Mouse (Mus musculus): ENCODE data around the gene Kmt2c. TPM values are rescaled to one million over a fixed set of nuclear protein-coding genes. Genes with fewer than 3 reads are reported as not detected.

Kmt2c gene
- polyA plus RNA-seq, 1 experiment from 2014 or later, result 7.2 TPM

- Histone ChIP-seq H3K36me3 (no peaks in the 10 kb centered on the region), H3K9me3 (peaks cover 2% of the 10 kb centered on the region; the same call in 1 of the 2 replicates), H3K27ac (replicated peaks) (no peak overlapping the region), H3K4me3 (no peak overlapping the region), H3K4me1 (peaks cover 20% of the 10 kb centered on the region), H3K27me3 (replicated peaks) (no peaks in the 10 kb centered on the region), H3K9ac (no peak overlapping the region), H3K4me2 (no peak overlapping the region)
- 49% methylated on average over 18 of the region's 18 CpGs for WGBS
- no peak for ATAC-seq (ENCODE audit: extremely low read depth, insufficient number of reproducible peaks, low FRiP score, low TSS enrichment)
Measured at GRCm38 (mm10) chr5:25532256-25533147, 33.9 kb upstream of the Kmt2c start.

GRCm38 (mm10) chr5:25530629-25531028 is 32.0 kb upstream of the Kmt2c start:
- no peaks in the 10 kb centered on the region for H3K27me3 ChIP-seq (replicated peaks)
- no peak for ATAC-seq (ENCODE audit: extremely low read depth, insufficient number of reproducible peaks, low FRiP score, low TSS enrichment)
- no peaks in the 10 kb centered on the region for H3K36me3 ChIP-seq
- H3K4me2 ChIP-seq, result peak overlapping the region; percentile 71
- peak overlapping the region; percentile 97; the same call in 1 of the 2 replicates for H3K27ac ChIP-seq (replicated peaks)
- peaks cover 36% of the 10 kb centered on the region for H3K4me1 ChIP-seq
- no peaks in the 10 kb centered on the region for H3K9me3 ChIP-seq
- peak overlapping the region; percentile 81 for H3K4me3 ChIP-seq
- WGBS, result 23% methylated on average over 2 of the region's 2 CpGs
- H3K9ac ChIP-seq, result peak overlapping the region; percentile 89

GRCm38 (mm10) chr5:25529529-25530421 is 31.2 kb upstream of the Kmt2c start:
- WGBS, result under 1% methylated on average over 82 of the region's 87 CpGs
- Histone ChIP-seq H3K27me3 (replicated peaks) (no peaks in the 10 kb centered on the region), H3K9me3 (no peaks in the 10 kb centered on the region), H3K4me1 (peaks cover 36% of the 10 kb centered on the region), H3K27ac (replicated peaks) (peak overlapping the region; percentile 97), H3K4me3 (peak overlapping the region; percentile 81), H3K36me3 (no peaks in the 10 kb centered on the region), H3K9ac (peak overlapping the region; percentile 89), H3K4me2 (peak overlapping the region; percentile 77)
- peak; percentile 100 for ATAC-seq (ENCODE audit: extremely low read depth, insufficient number of reproducible peaks, low FRiP score, low TSS enrichment)

GRCm38 (mm10) chr5:25528851-25529528 is 30.4 kb upstream of the Kmt2c start:
- Histone ChIP-seq H3K27ac (replicated peaks) (peak overlapping the region; percentile 90), H3K9me3 (no peaks in the 10 kb centered on the region), H3K4me1 (peaks cover 38% of the 10 kb centered on the region), H3K27me3 (replicated peaks) (no peaks in the 10 kb centered on the region), H3K4me3 (peak overlapping the region; percentile 81), H3K36me3 (no peaks in the 10 kb centered on the region), H3K4me2 (peak overlapping the region; percentile 77), H3K9ac (peak overlapping the region; percentile 83)
- 9% methylated on average over 22 of the region's 22 CpGs for WGBS
- no peak; the same call in 1 of the 2 replicates for ATAC-seq (ENCODE audit: extremely low read depth, insufficient number of reproducible peaks, low FRiP score, low TSS enrichment)

GRCm38 (mm10) chr5:25527971-25528370 is 29.4 kb upstream of the Kmt2c start:
- no peak overlapping the region for H3K4me3 ChIP-seq
- no peaks in the 10 kb centered on the region for H3K36me3 ChIP-seq
- peaks cover 39% of the 10 kb centered on the region for H3K4me1 ChIP-seq
- no peak overlapping the region for H3K27ac ChIP-seq (replicated peaks)
- WGBS, result 71% methylated on average over 1 of the region's 1 CpGs
- ATAC-seq (ENCODE audit: extremely low read depth, insufficient number of reproducible peaks, low FRiP score, low TSS enrichment), result no peak
- H3K27me3 ChIP-seq (replicated peaks), result no peaks in the 10 kb centered on the region
- no peaks in the 10 kb centered on the region for H3K9me3 ChIP-seq
- no peak overlapping the region for H3K4me2 ChIP-seq
- H3K9ac ChIP-seq, result no peak overlapping the region

- 0 out of 2 replicates have a peak overlapping the region, but pooled peaks have one; percentile 3 for H3K9ac ChIP-seq
- H3K4me1 ChIP-seq, result peaks cover 33% of the 10 kb centered on the region
- no peak overlapping the region for H3K4me3 ChIP-seq
- H3K9me3 ChIP-seq, result no peaks in the 10 kb centered on the region
- no peaks in the 10 kb centered on the region for H3K27me3 ChIP-seq (replicated peaks)
- H3K27ac ChIP-seq (replicated peaks), result 0 out of 2 replicates have a peak overlapping the region, but pooled peaks have one; percentile 21
- no peak for ATAC-seq (ENCODE audit: extremely low read depth, insufficient number of reproducible peaks, low FRiP score, low TSS enrichment)
- no peak overlapping the region for H3K4me2 ChIP-seq
- no peaks in the 10 kb centered on the region for H3K36me3 ChIP-seq
- 44% methylated on average over 4 of the region's 4 CpGs for WGBS
Measured at GRCm38 (mm10) chr5:25526926-25527325, 28.3 kb upstream of the Kmt2c start.

GRCm38 (mm10) chr5:25526116-25526515 is 27.5 kb upstream of the Kmt2c start:
- Histone ChIP-seq H3K27me3 (replicated peaks) (no peaks in the 10 kb centered on the region), H3K4me3 (no peak overlapping the region), H3K4me1 (peaks cover 33% of the 10 kb centered on the region), H3K36me3 (no peaks in the 10 kb centered on the region), H3K4me2 (no peak overlapping the region), H3K9ac (no peak overlapping the region), H3K27ac (replicated peaks) (no peak overlapping the region), H3K9me3 (no peaks in the 10 kb centered on the region)
- 43% methylated on average over 5 of the region's 5 CpGs for WGBS
- ATAC-seq (ENCODE audit: extremely low read depth, insufficient number of reproducible peaks, low FRiP score, low TSS enrichment), result no peak

- H3K9ac ChIP-seq, result no peak overlapping the region
- no peak overlapping the region for H3K4me2 ChIP-seq
- no peaks in the 10 kb centered on the region for H3K36me3 ChIP-seq
- no peaks in the 10 kb centered on the region for H3K27me3 ChIP-seq (replicated peaks)
- H3K27ac ChIP-seq (replicated peaks), result no peak overlapping the region
- H3K4me1 ChIP-seq, result peaks cover 9% of the 10 kb centered on the region
- 70% methylated on average over 5 of the region's 5 CpGs for WGBS
- no peak overlapping the region for H3K4me3 ChIP-seq
- H3K9me3 ChIP-seq, result no peaks in the 10 kb centered on the region
- ATAC-seq (ENCODE audit: extremely low read depth, insufficient number of reproducible peaks, low FRiP score, low TSS enrichment), result no peak
Measured at GRCm38 (mm10) chr5:25521461-25521860, 22.9 kb upstream of the Kmt2c start.

- WGBS, result 47% methylated on average over 3 of the region's 3 CpGs
- Histone ChIP-seq H3K4me3 (no peak overlapping the region), H3K27ac (replicated peaks) (no peak overlapping the region), H3K36me3 (no peaks in the 10 kb centered on the region), H3K9ac (no peak overlapping the region), H3K4me1 (peaks cover 3% of the 10 kb centered on the region; the same call in 1 of the 2 replicates), H3K4me2 (no peak overlapping the region), H3K9me3 (no peaks in the 10 kb centered on the region), H3K27me3 (replicated peaks) (no peaks in the 10 kb centered on the region)
- no peak for ATAC-seq (ENCODE audit: extremely low read depth, insufficient number of reproducible peaks, low FRiP score, low TSS enrichment)
Measured at GRCm38 (mm10) chr5:25519820-25520219, 21.2 kb upstream of the Kmt2c start.

GRCm38 (mm10) chr5:25517550-25517949 is 19.0 kb upstream of the Kmt2c start:
- no peak overlapping the region for H3K4me2 ChIP-seq
- no peaks in the 10 kb centered on the region for H3K27me3 ChIP-seq (replicated peaks)
- no peaks in the 10 kb centered on the region for H3K9me3 ChIP-seq
- WGBS, result 80% methylated on average over 5 of the region's 5 CpGs
- H3K27ac ChIP-seq (replicated peaks), result no peak overlapping the region
- H3K36me3 ChIP-seq, result no peaks in the 10 kb centered on the region
- no peak overlapping the region for H3K9ac ChIP-seq
- no peak overlapping the region for H3K4me3 ChIP-seq
- no peak for ATAC-seq (ENCODE audit: extremely low read depth, insufficient number of reproducible peaks, low FRiP score, low TSS enrichment)
- H3K4me1 ChIP-seq, result no peaks in the 10 kb centered on the region

Measured in heart, embryonic 13.5 days (tissue).